Mouse (Mus musculus) embryonic fibroblast, embryonic 13.5 days (primary cell): ENCODE measurements around the gene Rgs6. TPM values are rescaled to one million over a fixed set of nuclear protein-coding genes. Genes with fewer than 3 reads are reported as not detected.

Source experiments
- H3K27ac ChIP-seq: 2 replicates; pipeline ENCODE4 v1.5.1; 2012; ENCODE audit warnings: low read length, control low read depth, inconsistent platforms; ENCODE audit not compliant: insufficient read depth
- H3K4me1 ChIP-seq: 2 replicates; pipeline ENCODE4 v1.6.1; 2011; ENCODE audit warnings: low read length; ENCODE audit not compliant: control insufficient read depth, insufficient read depth
- H3K4me3 ChIP-seq: 2 replicates; pipeline ENCODE4 v1.5.1; 2011; ENCODE audit warnings: mild to moderate bottlenecking, control low read depth, low read length; ENCODE audit not compliant: insufficient read depth
- CTCF ChIP-seq: IDR thresholded peaks from 2 replicates; pipeline ENCODE4 v1.5.1; 2011; ENCODE audit warnings: mild to moderate bottlenecking, control low read depth, low read length, moderate library complexity, borderline replicate concordance; ENCODE audit not compliant: insufficient read depth
- POLR2A ChIP-seq: IDR thresholded peaks from 2 replicates; pipeline ENCODE4 v1.6.1; 2011; ENCODE audit warnings: low read depth, mild to moderate bottlenecking, control low read depth, low read length, moderate library complexity
- polyA plus RNA-seq: library from polyadenylated mRNA; stranded (reverse); fragments of >200 nt; gene quantifications from 2 replicates; pipeline ENCODE4 v1.2.4, GENCODE M21; 2011; ENCODE audit warnings: low read depth; ENCODE audit not compliant: missing spikeins, insufficient read length

Rgs6 gene
- polyA plus RNA-seq, 1 experiment, result 3.0 TPM

DNA sequence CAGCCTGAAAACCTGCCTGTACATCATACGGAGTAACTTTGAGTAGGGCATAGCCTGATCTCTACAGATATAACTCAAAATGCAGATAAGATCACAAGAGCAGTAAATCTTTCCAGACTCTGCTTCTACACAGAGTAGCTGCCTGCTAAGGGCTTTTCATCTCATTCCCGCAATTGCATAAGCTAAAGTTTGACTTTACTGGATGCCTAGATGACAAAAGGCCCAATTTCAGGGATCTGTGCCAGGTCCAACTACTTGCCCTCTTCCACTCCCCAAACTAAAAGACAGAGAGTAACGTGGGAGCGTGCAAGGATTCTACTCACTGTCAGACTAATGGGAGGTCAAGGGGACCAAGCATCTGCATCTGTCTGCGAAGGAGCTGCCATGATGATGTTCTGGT, 292.6 kb downstream of the Rgs6 start:
- TF ChIP-seq CTCF (no peak), POLR2A (no peak)
- Histone ChIP-seq H3K27ac (no peak overlapping the region), H3K4me1 (no peaks in the 10 kb centered on the region), H3K4me3 (no peak overlapping the region)

- no peak overlapping the region for H3K4me3 ChIP-seq
- no peaks in the 10 kb centered on the region for H3K4me1 ChIP-seq
- TF ChIP-seq CTCF (no peak), POLR2A (no peak)
- H3K27ac ChIP-seq, result no peak overlapping the region
Observed at GRCm38 (mm10) chr12:82883079-82883478, 295.0 kb downstream of the Rgs6 start.

DNA sequence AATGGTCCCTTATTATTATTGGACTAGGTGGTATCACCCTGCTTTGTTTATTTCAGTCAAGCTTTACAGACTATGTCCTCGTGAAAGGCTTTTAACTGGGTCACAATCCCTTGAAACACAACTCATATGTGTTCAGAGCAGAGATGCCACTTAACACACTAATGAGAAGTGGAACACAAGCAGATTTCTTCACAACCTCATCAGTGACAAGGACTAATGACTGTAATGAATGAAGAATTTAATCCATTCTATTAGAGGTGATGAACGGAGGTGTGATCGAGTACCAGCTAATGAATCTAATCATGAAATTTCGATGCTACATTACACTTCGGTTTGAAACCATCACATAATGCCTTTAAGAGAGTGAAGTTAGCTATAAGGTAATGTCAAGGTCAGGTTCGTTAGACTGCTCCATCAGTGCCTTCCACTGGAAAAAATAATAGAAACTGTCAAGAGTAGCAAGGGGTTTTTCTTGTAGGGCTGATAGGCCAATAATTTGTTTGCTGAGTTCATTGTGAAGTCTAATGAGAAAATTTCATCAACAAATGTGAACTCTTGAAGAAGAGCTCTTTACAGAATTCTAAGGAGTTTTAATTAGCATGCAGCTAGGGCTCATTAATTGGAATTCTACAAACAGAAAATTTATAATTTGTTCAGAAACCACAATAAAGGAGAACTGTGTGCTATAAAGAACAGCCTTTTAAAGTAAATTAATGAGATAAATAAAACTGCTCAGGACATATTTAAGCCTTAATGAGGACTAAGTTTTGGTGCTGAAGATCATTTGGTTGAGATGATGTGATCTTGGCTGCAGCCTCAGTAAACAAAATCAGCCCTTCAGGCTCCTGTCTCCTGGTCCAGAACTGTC, 307.1 kb downstream of the Rgs6 start:
- no peak overlapping the region for H3K4me3 ChIP-seq
- TF ChIP-seq CTCF (no peak), POLR2A (no peak)
- H3K27ac ChIP-seq, result no peak overlapping the region
- H3K4me1 ChIP-seq, result no peaks in the 10 kb centered on the region

GRCm38 (mm10) chr12:82905773-82906172, 317.7 kb downstream of the Rgs6 start:
- H3K4me1 ChIP-seq, result no peaks in the 10 kb centered on the region
- no peak overlapping the region for H3K4me3 ChIP-seq
- H3K27ac ChIP-seq, result no peak overlapping the region
- TF ChIP-seq CTCF (no peak), POLR2A (no peak)

GRCm38 (mm10) chr12:82910846-82911245, 322.8 kb downstream of the Rgs6 start:
- TF ChIP-seq POLR2A (no peak), CTCF (no peak)
- H3K4me3 ChIP-seq, result no peak overlapping the region
- no peaks in the 10 kb centered on the region for H3K4me1 ChIP-seq
- H3K27ac ChIP-seq, result peak overlapping the region; percentile 40

DNA sequence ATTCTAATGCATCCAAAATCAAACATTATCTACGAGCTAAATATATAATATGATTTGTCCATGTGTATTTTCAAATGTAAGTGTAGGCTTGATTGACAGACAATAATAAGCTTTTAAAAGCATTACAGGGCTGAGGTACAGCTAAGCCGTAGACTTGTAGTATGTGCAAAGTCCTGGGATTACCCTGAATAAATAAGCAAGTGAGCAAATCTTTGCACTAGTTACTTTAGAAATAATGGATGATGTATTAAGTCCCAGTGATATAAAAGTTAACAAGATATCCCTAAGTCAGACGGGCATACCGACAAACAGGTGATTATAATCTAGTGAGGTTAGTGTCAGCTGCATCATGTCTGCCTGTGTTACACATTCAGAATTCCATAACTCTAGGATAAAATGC, 326.0 kb downstream of the Rgs6 start:
- Histone ChIP-seq H3K27ac (no peak overlapping the region), H3K4me1 (no peaks in the 10 kb centered on the region), H3K4me3 (no peak overlapping the region)
- TF ChIP-seq POLR2A, result no peak
- no peak for TF ChIP-seq CTCF

DNA sequence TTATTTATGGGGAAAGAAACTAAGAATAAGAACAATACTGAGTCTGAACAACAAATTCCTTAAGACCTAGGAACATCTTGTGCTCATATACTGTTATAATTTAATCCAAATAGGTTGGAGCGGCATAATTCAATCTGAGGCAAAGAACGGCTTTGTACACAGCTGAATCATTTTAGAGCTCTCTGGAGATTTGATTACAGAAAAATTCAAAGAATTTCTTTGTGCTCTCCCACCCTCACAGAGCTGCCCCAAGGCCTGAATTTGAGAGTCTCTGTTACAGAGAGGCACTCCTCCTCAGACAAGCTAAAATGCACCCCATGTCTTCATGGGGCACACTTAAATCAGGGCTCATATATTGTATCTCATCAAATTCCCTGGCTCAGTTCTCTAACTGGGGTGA, 332.1 kb downstream of the Rgs6 start:
- no peak for TF ChIP-seq POLR2A
- no peak for TF ChIP-seq CTCF
- Histone ChIP-seq H3K27ac (peak overlapping the region; percentile 58), H3K4me3 (no peak overlapping the region), H3K4me1 (peaks cover 4% of the 10 kb centered on the region)

- no peak overlapping the region for H3K27ac ChIP-seq
- TF ChIP-seq POLR2A (no peak), CTCF (no peak)
Observed at GRCm38 (mm10) chr12:82921287-82922015, 333.4 kb downstream of the Rgs6 start.

GRCm38 (mm10) chr12:82922856-82923506, 334.9 kb downstream of the Rgs6 start:
- peaks cover 4% of the 10 kb centered on the region for H3K4me1 ChIP-seq
- no peak overlapping the region for H3K4me3 ChIP-seq
- TF ChIP-seq POLR2A (no peak), CTCF (no peak)
- H3K27ac ChIP-seq, result no peak overlapping the region

More at GRCm38 (mm10) chr12:82921287-82922015, 333.4 kb downstream of the Rgs6 start:
- peaks cover 4% of the 10 kb centered on the region for H3K4me1 ChIP-seq
- no peak overlapping the region for H3K4me3 ChIP-seq

- Histone ChIP-seq H3K4me3 (no peak overlapping the region), H3K4me1 (peaks cover 8% of the 10 kb centered on the region; the same call in 1 of the 2 replicates), H3K27ac (no peak overlapping the region)
- no peak for TF ChIP-seq CTCF
- TF ChIP-seq POLR2A, result no peak
Observed at GRCm38 (mm10) chr12:82932706-82933461, 344.8 kb downstream of the Rgs6 start.
